In the genomic region with DNA sequence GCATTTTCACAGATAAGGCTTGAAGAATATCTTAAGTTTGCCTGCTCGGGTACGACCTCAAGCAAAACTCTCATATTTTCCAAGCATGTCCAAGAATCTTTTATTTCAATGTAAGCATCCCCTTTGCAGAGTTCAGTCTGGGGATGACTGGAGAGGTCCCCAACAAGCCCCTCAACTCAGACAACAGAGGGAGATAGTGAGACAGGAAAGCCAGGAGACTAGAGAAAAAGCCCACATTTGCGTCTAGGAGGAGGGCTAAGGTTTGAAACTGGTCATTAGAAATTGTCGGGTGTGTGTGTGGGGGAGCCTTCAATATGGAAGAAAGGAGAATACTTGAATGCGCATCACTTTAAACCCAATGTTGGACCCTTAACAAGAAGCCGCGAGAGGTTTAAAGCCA, we compare ENCODE assay signal across 8 mouse cellular contexts. TPM values are rescaled to one million over a fixed set of nuclear protein-coding genes. Genes with fewer than 3 reads are reported as not detected.
DNase-seq lines count a peak whose midpoint lies in the region; ATAC-seq and TF ChIP-seq lines count a peak whose summit lies in the region.

No protein-coding gene starts in this region.

- no peaks in the 10 kb centered on the region for H3K4me1 ChIP-seq in ES-Bruce4 (ENCODE audit: control insufficient read depth, insufficient read depth, low read length)
- H3K4me1 ChIP-seq in embryonic facial prominence, embryonic 14.5 days (ENCODE audit: control insufficient read depth, insufficient read depth, low read length): no peaks in the 10 kb centered on the region
- no peaks in the 10 kb centered on the region for H3K4me1 ChIP-seq in limb, embryonic 14.5 days (ENCODE audit: control insufficient read depth, insufficient read depth, low read length)

- no peak for TF ChIP-seq EP300 in ES-Bruce4 (IDR thresholded peaks at IDR 0.05; ENCODE audit: insufficient read depth, low read depth, low read length)

- no peak overlapping the region for H3K27ac ChIP-seq in ES-Bruce4 (ENCODE audit: insufficient read depth, low read length)
- no peak overlapping the region for H3K27ac ChIP-seq in embryonic facial prominence, embryonic 14.5 days (replicated peaks; ENCODE audit: low read depth, low read length)
- H3K27ac ChIP-seq in limb, embryonic 14.5 days (replicated peaks; ENCODE audit: low read depth, low read length): no peak overlapping the region

- H3K9me3 ChIP-seq in ES-Bruce4 (replicated peaks; ENCODE audit: control insufficient read depth, insufficient read depth, low read length, poor library complexity, severe bottlenecking): no peaks in the 10 kb centered on the region
- H3K9me3 ChIP-seq in embryonic facial prominence, embryonic 14.5 days (ENCODE audit: control insufficient read depth, low read length): no peaks in the 10 kb centered on the region
- H3K9me3 ChIP-seq in limb, embryonic 14.5 days (ENCODE audit: control insufficient read depth, low read length): no peaks in the 10 kb centered on the region

- DNase-seq in frontal cortex, postnatal 14 days (ENCODE audit: low spot score in 2 of 2): no peak
- DNase-seq in embryonic facial prominence, embryonic 14.5 days (ENCODE audit: low spot score): peak; percentile 38
- peak; percentile 6 for DNase-seq in limb, embryonic 14.5 days (ENCODE audit: low spot score)
- DNase-seq in urinary bladder, postnatal 25 days (ENCODE audit: low spot score): no peak
- DNase-seq in frontal cortex, postnatal 10 days (ENCODE audit: low spot score in 2 of 2): no peak

- no peak for TF ChIP-seq POLR2A in ES-Bruce4 (IDR thresholded peaks at IDR 0.05; ENCODE audit: insufficient read depth, low read length)
- TF ChIP-seq POLR2A in limb, embryonic 14.5 days (IDR thresholded peaks at IDR 0.05; ENCODE audit: borderline replicate concordance, extremely low read depth, insufficient read depth, insufficient read length): no peak

- H3K27me3 ChIP-seq in ES-Bruce4 (ENCODE audit: control insufficient read depth, insufficient read depth, low read length, poor library complexity, severe bottlenecking): no peaks in the 10 kb centered on the region; the same call in 1 of the 2 replicates
- 0 out of 2 replicates have a peak, but pooled peaks cover 2% of the 10 kb centered on the region for H3K27me3 ChIP-seq in embryonic facial prominence, embryonic 14.5 days (replicated peaks; ENCODE audit: control insufficient read depth, insufficient read depth, low read length)
- H3K27me3 ChIP-seq in limb, embryonic 14.5 days (ENCODE audit: control insufficient read depth, insufficient read depth, low read length): no peaks in the 10 kb centered on the region

- H3K4me2 ChIP-seq in embryonic facial prominence, embryonic 14.5 days (ENCODE audit: low read depth, low read length): peak overlapping the region; percentile 57
- H3K4me2 ChIP-seq in limb, embryonic 14.5 days (replicated peaks; ENCODE audit: low read depth, low read length, severe bottlenecking): peak overlapping the region; percentile 58

- WGBS in embryonic facial prominence, embryonic 14.5 days: 23% methylated on average over 7 of the region's 7 CpGs
- 36% methylated on average over 7 of the region's 7 CpGs for WGBS in limb, embryonic 14.5 days

- no peak for TF ChIP-seq CTCF in ES-Bruce4 (IDR thresholded peaks at IDR 0.05; ENCODE audit: low read depth, low read length)

- H3K36me3 ChIP-seq in ES-Bruce4 (ENCODE audit: control insufficient read depth, insufficient read depth, low read length, poor library complexity, severe bottlenecking): no peaks in the 10 kb centered on the region
- H3K36me3 ChIP-seq in embryonic facial prominence, embryonic 14.5 days (ENCODE audit: control insufficient read depth, insufficient read depth, low read length): no peaks in the 10 kb centered on the region
- no peaks in the 10 kb centered on the region for H3K36me3 ChIP-seq in limb, embryonic 14.5 days (ENCODE audit: control insufficient read depth, insufficient read depth, low read length)

- peak overlapping the region; percentile 55; the same call in 1 of the 2 replicates for H3K4me3 ChIP-seq in ES-Bruce4 (ENCODE audit: low read depth, low read length)
- H3K4me3 ChIP-seq in embryonic facial prominence, embryonic 14.5 days (ENCODE audit: low read depth, low read length): peak overlapping the region; percentile 54
- peak overlapping the region; percentile 58 for H3K4me3 ChIP-seq in limb, embryonic 14.5 days (replicated peaks; ENCODE audit: low read length)

- peak overlapping the region; percentile 92 for H3K9ac ChIP-seq in ES-Bruce4 (ENCODE audit: low read depth, poor library complexity, severe bottlenecking)
- H3K9ac ChIP-seq in embryonic facial prominence, embryonic 14.5 days (ENCODE audit: low read depth, low read length): peak overlapping the region; percentile 72
- H3K9ac ChIP-seq in limb, embryonic 14.5 days (ENCODE audit: low read depth, low read length, severe bottlenecking): peak overlapping the region; percentile 65

- peak; percentile 14; the same call in 1 of the 2 replicates for ATAC-seq in frontal cortex, adult (ENCODE audit: low TSS enrichment)
- ATAC-seq in embryonic facial prominence, embryonic 14.5 days (ENCODE audit: low read depth): peak; percentile 58; the same call in 1 of the 2 replicates
- ATAC-seq in limb, embryonic 14.5 days (ENCODE audit: low FRiP score, low read depth): 0 out of 2 replicates have a peak, but pooled peaks have one; percentile 13
- no peak for ATAC-seq in erythroblast, adult 5-6 weeks (replicated peaks; ENCODE audit: low FRiP score, poor library complexity, severe bottlenecking)

RNA-seq across cellular contexts. Expression of a gene that starts 1.4 kb away (rescaled TPM):
- polyA plus RNA-seq in ES-Bruce4 (2011; ENCODE audit: insufficient read depth, insufficient read length, low read depth, missing spikeins): 2.2 and 3.1 TPM in 2 replicates
- polyA plus RNA-seq in embryonic facial prominence, embryonic 14.5 days (2014; fragmentation: Nextera tagmentation; extraction: Ambion mirVana): 2.0 and 2.5 TPM in 2 replicates
- 2.6 and 2.9 TPM in 2 replicates for polyA plus RNA-seq in limb, embryonic 14.5 days (2012; rRNA removed)
- polyA plus RNA-seq in limb, embryonic 14.5 days (2014; fragmentation: Nextera tagmentation; extraction: Ambion mirVana): 2.6 and 3.5 TPM in 2 replicates
- total RNA-seq in erythroblast, adult 5-6 weeks (2015; ENCODE audit: low replicate concordance): not detected in 2 replicates
- not detected in 2 replicates for total RNA-seq in erythroblast, adult 5-6 weeks (2017; ENCODE audit: low replicate concordance)

Comparison
In these comparisons a context has a peak if more than half of its experiments do, and no peak if none do; other contexts are left out.
1. DNase-seq: peak in embryonic facial prominence, embryonic 14.5 days (single experiment) and limb, embryonic 14.5 days (single experiment); none in frontal cortex, postnatal 14 days (0 of 2), urinary bladder, postnatal 25 days (single experiment) and frontal cortex, postnatal 10 days (0 of 2).
2. Peak in every context shown above with its lines, with median percentiles within 50 percentile points of each other: H3K4me3 ChIP-seq and H3K9ac ChIP-seq.